Mouse (Mus musculus) stomach, embryonic 16.5 days (tissue): ENCODE measurements around the gene Golga7b. TPM values are rescaled to one million over a fixed set of nuclear protein-coding genes. Genes with fewer than 3 reads are reported as not detected.

ENCODE experiments used
- ATAC-seq: fragments of 200-750 bp; cut with Nextera tagmentation; 2 replicates; pipeline ENCODE4 v1.8.0; 2017; ENCODE audit warnings: moderate number of reproducible peaks, moderate TSS enrichment; ENCODE audit not compliant: insufficient read depth, low FRiP score
- H3K27ac ChIP-seq: fragments of 300-500 bp; sonication (generic); 2 replicates; pipeline ENCODE4 v1.5.1; 2014; ENCODE audit warnings: low read length
- H3K27me3 ChIP-seq: fragments of 300-500 bp; sonication (generic); 2 replicates; pipeline ENCODE4 v1.6.1; 2014; ENCODE audit warnings: low read length, control low read depth, mixed read lengths; ENCODE audit not compliant: control insufficient read depth, insufficient read depth
- H3K36me3 ChIP-seq: fragments of 300-500 bp; sonication (generic); 2 replicates; pipeline ENCODE4 v1.6.1; 2014; ENCODE audit warnings: low read length; ENCODE audit not compliant: control insufficient read depth, insufficient read depth
- H3K4me1 ChIP-seq: fragments of 300-500 bp; sonication (generic); 2 replicates; pipeline ENCODE4 v1.6.1; 2014; ENCODE audit warnings: low read length, control low read depth, mixed read lengths; ENCODE audit not compliant: control insufficient read depth, insufficient read depth
- H3K4me2 ChIP-seq: fragments of 300-500 bp; sonication (generic); 2 replicates; pipeline ENCODE4 v1.6.1; 2014; ENCODE audit warnings: low read depth, low read length, mixed read lengths
- H3K4me3 ChIP-seq: fragments of 300-500 bp; sonication (generic); replicated peaks from 2 replicates; pipeline ENCODE4 v1.5.1; 2014; ENCODE audit warnings: mild to moderate bottlenecking, low read length
- H3K9ac ChIP-seq: fragments of 300-500 bp; sonication (generic); 2 replicates; pipeline ENCODE4 v1.6.1; 2014; ENCODE audit warnings: low read length
- H3K9me3 ChIP-seq: fragments of 300-500 bp; sonication (generic); replicated peaks from 2 replicates; pipeline ENCODE4 v1.6.1; 2016; ENCODE audit warnings: low read length, control low read depth; ENCODE audit not compliant: control insufficient read depth
- WGBS: fragments of 180-500 bp; shearing (Covaris S2); extraction: QIAGEN DNeasy Blood & Tissue Kit; methylation state at CpG from one replicate; pipeline ENCODE4 v1.1.7; 2014; 5-methylcytosine and 5-hydroxymethylcytosine counted together
- polyA plus RNA-seq: library from polyadenylated mRNA; unstranded; fragments of >200 nt; fragmentation: Nextera tagmentation; extraction: Ambion mirVana; gene quantifications from 2 replicates; pipeline ENCODE4 v1.2.1, GENCODE M21; 2015

Golga7b gene
- polyA plus RNA-seq, 1 experiment from 2014 or later: 1.1 TPM

GRCm38 (mm10) chr19:42279611-42280010 lies 32.2 kb downstream of the Golga7b start:
- Histone ChIP-seq H3K27ac (no peak overlapping the region), H3K36me3 (no peaks in the 10 kb centered on the region), H3K9ac (no peak overlapping the region), H3K4me2 (no peak overlapping the region), H3K4me1 (no peaks in the 10 kb centered on the region), H3K9me3 (no peaks in the 10 kb centered on the region), H3K4me3 (no peak overlapping the region), H3K27me3 (no peaks in the 10 kb centered on the region)
- WGBS: 61% methylated on average over 3 of the region's 3 CpGs
- ATAC-seq: no peak

GRCm38 (mm10) chr19:42284178-42284577 lies 36.8 kb downstream of the Golga7b start:
- no peak overlapping the region for H3K27ac ChIP-seq
- 58% methylated on average over 8 of the region's 8 CpGs for WGBS
- H3K9ac ChIP-seq: no peak overlapping the region
- no peak for ATAC-seq
- H3K4me2 ChIP-seq: no peak overlapping the region
- H3K4me3 ChIP-seq: no peak overlapping the region
- H3K27me3 ChIP-seq: no peaks in the 10 kb centered on the region
- no peaks in the 10 kb centered on the region for H3K9me3 ChIP-seq
- no peaks in the 10 kb centered on the region for H3K36me3 ChIP-seq
- no peaks in the 10 kb centered on the region for H3K4me1 ChIP-seq

- no peak for ATAC-seq
- Histone ChIP-seq H3K4me2 (no peak overlapping the region), H3K9ac (no peak overlapping the region), H3K36me3 (no peaks in the 10 kb centered on the region), H3K4me1 (no peaks in the 10 kb centered on the region), H3K27me3 (no peaks in the 10 kb centered on the region), H3K4me3 (no peak overlapping the region), H3K9me3 (no peaks in the 10 kb centered on the region), H3K27ac (no peak overlapping the region)
- WGBS: 36% methylated on average over 4 of the region's 4 CpGs
These were observed 41.0 kb downstream of the Golga7b start for GRCm38 (mm10) chr19:42288361-42288760.

- no peaks in the 10 kb centered on the region for H3K4me1 ChIP-seq
- no peaks in the 10 kb centered on the region for H3K36me3 ChIP-seq
- no peak overlapping the region for H3K9ac ChIP-seq
- no peak overlapping the region for H3K27ac ChIP-seq
- no peak overlapping the region for H3K4me3 ChIP-seq
- H3K27me3 ChIP-seq: no peaks in the 10 kb centered on the region
- WGBS: 35% methylated on average over 7 of the region's 7 CpGs
- no peak overlapping the region for H3K4me2 ChIP-seq
- H3K9me3 ChIP-seq: no peaks in the 10 kb centered on the region
- no peak for ATAC-seq
These were observed 43.7 kb downstream of the Golga7b start for GRCm38 (mm10) chr19:42290954-42291661.

GRCm38 (mm10) chr19:42292106-42292505 lies 44.7 kb downstream of the Golga7b start:
- Histone ChIP-seq H3K4me1 (no peaks in the 10 kb centered on the region), H3K27ac (no peak overlapping the region), H3K27me3 (no peaks in the 10 kb centered on the region), H3K4me2 (no peak overlapping the region), H3K9ac (no peak overlapping the region), H3K4me3 (no peak overlapping the region), H3K36me3 (no peaks in the 10 kb centered on the region), H3K9me3 (no peaks in the 10 kb centered on the region)
- no peak for ATAC-seq
- WGBS: 62% methylated on average over 8 of the region's 8 CpGs

GRCm38 (mm10) chr19:42293216-42293615 lies 45.8 kb downstream of the Golga7b start:
- Histone ChIP-seq H3K9ac (no peak overlapping the region), H3K4me1 (no peaks in the 10 kb centered on the region), H3K27ac (no peak overlapping the region), H3K4me3 (no peak overlapping the region), H3K9me3 (no peaks in the 10 kb centered on the region), H3K36me3 (no peaks in the 10 kb centered on the region), H3K27me3 (no peaks in the 10 kb centered on the region), H3K4me2 (no peak overlapping the region)
- 74% methylated on average over 6 of the region's 6 CpGs for WGBS
- ATAC-seq: no peak

- no peak overlapping the region for H3K4me2 ChIP-seq
- H3K4me1 ChIP-seq: peaks cover 4% of the 10 kb centered on the region; the same call in 1 of the 2 replicates
- no peak overlapping the region for H3K4me3 ChIP-seq
- H3K9ac ChIP-seq: no peak overlapping the region
- H3K36me3 ChIP-seq: no peaks in the 10 kb centered on the region
- no peak for ATAC-seq
- 64% methylated on average over 12 of the region's 12 CpGs for WGBS
- H3K27ac ChIP-seq: no peak overlapping the region
- no peaks in the 10 kb centered on the region for H3K9me3 ChIP-seq
- no peaks in the 10 kb centered on the region for H3K27me3 ChIP-seq
These were observed 55.9 kb downstream of the Golga7b start for GRCm38 (mm10) chr19:42303210-42303813.

GRCm38 (mm10) chr19:42304506-42304905 lies 57.1 kb downstream of the Golga7b start:
- Histone ChIP-seq H3K4me3 (no peak overlapping the region), H3K27ac (no peak overlapping the region), H3K4me1 (peaks cover 4% of the 10 kb centered on the region; the same call in 1 of the 2 replicates), H3K4me2 (no peak overlapping the region), H3K36me3 (no peaks in the 10 kb centered on the region), H3K27me3 (no peaks in the 10 kb centered on the region), H3K9me3 (no peaks in the 10 kb centered on the region), H3K9ac (no peak overlapping the region)
- 83% methylated on average over 13 of the region's 13 CpGs for WGBS
- no peak for ATAC-seq

GRCm38 (mm10) chr19:42305746-42306145 lies 58.4 kb downstream of the Golga7b start:
- 57% methylated on average over 8 of the region's 8 CpGs for WGBS
- H3K9me3 ChIP-seq: no peaks in the 10 kb centered on the region
- no peaks in the 10 kb centered on the region for H3K27me3 ChIP-seq
- H3K4me3 ChIP-seq: no peak overlapping the region
- peaks cover 4% of the 10 kb centered on the region; the same call in 1 of the 2 replicates for H3K4me1 ChIP-seq
- H3K27ac ChIP-seq: no peak overlapping the region
- no peak for ATAC-seq
- no peaks in the 10 kb centered on the region for H3K36me3 ChIP-seq
- H3K4me2 ChIP-seq: no peak overlapping the region
- H3K9ac ChIP-seq: no peak overlapping the region
